Mouse (Mus musculus) liver, adult 2 months (tissue): Measurements from ENCODE around the gene Naa40.

Source experiments
- CTCF ChIP-seq: fragments of 200-500 bp; IDR thresholded peaks from 2 replicates; pipeline ENCODE4 v1.5.1; 2011; ENCODE audit warnings: low read depth, low read length, control low read depth
- POLR2A ChIP-seq: fragments of 200-500 bp; IDR thresholded peaks from 2 replicates; pipeline ENCODE4 v1.6.1; 2011; ENCODE audit warnings: low read length, control low read depth; ENCODE audit not compliant: insufficient read depth; ENCODE audit errors: extremely low read depth

DNA sequence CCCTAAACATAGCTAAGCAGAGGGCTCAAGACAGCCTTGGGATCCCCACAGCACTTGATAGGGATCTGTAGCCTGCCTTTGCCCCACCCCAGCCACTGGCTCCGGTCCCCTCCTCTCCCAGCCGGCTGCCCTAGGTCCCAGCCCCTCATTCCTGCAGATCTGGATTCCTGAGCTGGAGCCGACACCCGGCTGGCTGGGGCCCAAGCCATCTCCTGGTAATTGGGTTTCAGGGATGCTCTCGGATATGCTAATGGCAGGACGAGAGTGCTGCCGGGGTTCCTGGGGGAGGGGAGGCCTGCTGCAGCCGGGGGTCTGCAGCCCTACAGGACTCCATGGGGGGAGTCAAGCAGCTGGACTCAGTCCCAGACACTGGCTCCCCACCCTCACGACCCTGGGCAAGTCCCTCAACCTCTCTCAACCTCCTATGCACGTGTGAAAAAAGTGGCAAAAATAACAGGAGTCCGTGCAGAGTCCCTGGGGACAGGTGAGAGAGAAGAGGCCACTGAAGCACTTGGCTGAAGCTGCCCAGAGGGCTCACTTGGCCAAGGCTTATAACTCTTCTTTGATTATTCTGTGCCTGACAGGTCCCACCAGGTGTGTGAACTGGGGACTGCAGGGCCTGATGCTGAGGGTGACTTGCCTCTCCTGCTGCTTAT lies 64.8 kb downstream of the Naa40 start:
- TF ChIP-seq POLR2A (no peak), CTCF (no peak)
